Mouse (Mus musculus) CD4-positive, CD25-positive, alpha-beta regulatory T cell, adult 4 months (primary cell): ENCODE data around the gene Ins2. TPM values are rescaled to one million over a fixed set of nuclear protein-coding genes. Genes with fewer than 3 reads are reported as not detected.
A peak's percentile ranks its signal among the peaks of the same experiment; 100 is the strongest.

Experiments
- ATAC-seq: one replicate; pipeline ENCODE4 v1.8.0; 2017
- polyA plus RNA-seq, 2 experiments: library from polyadenylated mRNA; unstranded; fragments of 100-300 nt; shearing (Covaris generic); gene quantifications; one replicate each; pipeline ENCODE4 v1.2.1; 2017

Gene Ins2
- polyA plus RNA-seq, result not detected

- no peak for ATAC-seq
These were observed at the start of gene Ins2 for GRCm38 (mm10) chr7:142743281-142743680. Gene Ins2 (minus strand): TSS chr7:142743381.

- ATAC-seq, result no peak
These were observed 49.6 kb upstream of the Ins2 start for GRCm38 (mm10) chr7:142792650-142793275.

- no peak for ATAC-seq
These were observed 46.5 kb upstream of the Ins2 start for GRCm38 (mm10) chr7:142789667-142790066.

GRCm38 (mm10) chr7:142737772-142738171 lies 5.4 kb downstream of the Ins2 start:
- peak; percentile 58 for ATAC-seq

- peak; percentile 73 for ATAC-seq
These were observed 6.2 kb downstream of the Ins2 start for GRCm38 (mm10) chr7:142736943-142737490.

DNA sequence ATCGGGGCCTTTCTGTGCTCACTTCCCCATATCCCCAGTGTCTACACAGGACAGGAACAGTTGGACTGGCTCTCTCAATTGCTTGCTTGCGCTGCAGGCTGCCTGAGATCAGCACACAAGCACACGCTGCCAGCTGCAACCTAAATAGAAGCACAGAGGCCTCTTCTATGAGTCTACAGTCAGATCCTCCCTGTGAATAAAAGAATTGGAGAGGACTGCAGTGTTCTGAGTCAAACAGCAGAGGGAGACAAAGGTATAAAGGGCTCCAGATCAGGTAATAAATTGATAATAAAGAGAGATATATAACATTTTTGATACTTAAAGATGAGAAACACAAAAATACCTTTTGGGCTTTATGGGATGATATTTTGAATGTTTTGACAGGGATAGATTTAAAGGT lies 17.2 kb downstream of the Ins2 start:
- ATAC-seq, result no peak

DNA sequence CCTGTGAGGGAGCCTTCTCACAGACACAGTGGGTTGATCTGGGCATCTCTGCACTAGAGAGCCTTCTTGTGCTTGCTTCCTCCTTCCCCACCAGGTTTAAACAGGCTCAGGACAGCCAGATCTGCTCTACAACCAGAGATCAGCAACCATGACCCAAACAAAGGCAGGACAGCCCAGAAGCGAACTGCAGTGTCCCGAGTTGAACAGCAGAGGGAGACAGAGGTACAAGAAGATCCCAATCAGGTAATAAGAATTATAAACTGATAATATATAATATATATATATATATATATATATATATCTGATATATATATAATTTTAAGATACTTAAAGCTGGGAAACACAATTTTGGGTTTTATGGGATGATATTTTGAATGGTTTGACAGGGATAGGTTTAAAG lies 22.5 kb downstream of the Ins2 start:
- ATAC-seq, result peak; percentile 41

- ATAC-seq, result no peak
These were observed 28.2 kb downstream of the Ins2 start for GRCm38 (mm10) chr7:142714783-142715498.

- no peak for ATAC-seq
These were observed 36.3 kb downstream of the Ins2 start for GRCm38 (mm10) chr7:142706873-142707272.

GRCm38 (mm10) chr7:142699334-142699860 lies 43.8 kb downstream of the Ins2 start:
- ATAC-seq, result no peak

GRCm38 (mm10) chr7:142678611-142679010 lies 64.6 kb downstream of the Ins2 start:
- ATAC-seq, result no peak

- no peak for ATAC-seq
These were observed 67.5 kb downstream of the Ins2 start for GRCm38 (mm10) chr7:142675644-142676043.

GRCm38 (mm10) chr7:142675141-142675540 lies 68.0 kb downstream of the Ins2 start:
- ATAC-seq, result no peak

GRCm38 (mm10) chr7:142672120-142672519 lies 71.1 kb downstream of the Ins2 start:
- peak; percentile 47 for ATAC-seq

GRCm38 (mm10) chr7:142671067-142671466 lies 72.1 kb downstream of the Ins2 start:
- no peak for ATAC-seq

DNA sequence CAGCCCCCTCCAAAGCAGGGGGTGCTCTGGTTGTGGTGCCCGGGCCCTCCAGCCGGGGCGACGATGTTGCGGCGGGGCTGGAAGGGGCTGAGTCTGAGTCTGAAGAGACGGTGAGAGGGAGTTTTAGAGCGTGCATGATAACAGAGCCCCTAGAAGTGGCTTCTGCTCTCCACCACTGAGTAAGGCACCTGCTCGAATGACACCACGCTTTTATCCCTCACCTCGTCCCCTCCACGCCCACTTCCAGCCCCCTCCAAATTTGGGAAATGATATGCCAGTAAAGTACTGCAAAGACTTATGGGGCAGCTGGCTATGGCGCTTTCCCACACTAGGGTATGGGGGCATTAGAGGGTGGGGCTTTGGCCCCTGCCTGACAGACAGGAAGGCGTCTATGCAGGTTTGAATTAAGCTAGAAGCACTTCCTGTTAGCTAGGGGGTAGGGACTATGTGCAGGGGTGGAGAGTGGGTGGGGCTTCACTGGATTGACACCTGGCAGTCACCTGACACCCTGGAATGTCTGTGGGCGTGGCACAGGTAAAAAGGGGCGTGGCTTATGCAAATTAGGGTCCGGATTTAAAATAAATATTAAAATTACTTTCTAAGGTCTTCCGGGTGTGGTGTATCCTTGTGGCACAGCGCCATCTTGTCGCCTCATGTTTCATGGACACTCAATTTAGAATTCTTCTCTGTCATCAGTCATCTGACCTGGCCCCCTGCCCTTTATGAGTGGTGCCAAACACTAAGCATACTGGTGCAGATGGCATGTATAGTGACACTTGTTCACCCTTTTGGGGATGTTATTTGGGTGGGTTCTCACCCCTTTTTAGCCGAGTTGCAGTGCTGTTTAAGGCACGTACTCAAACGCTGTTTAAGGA lies 73.2 kb downstream of the Ins2 start, which contains the start of gene Gm49394:
Gene Gm49394 (minus strand): TSS at position 192 of the 875 bp plus-strand sequence.
- no peak for ATAC-seq

DNA sequence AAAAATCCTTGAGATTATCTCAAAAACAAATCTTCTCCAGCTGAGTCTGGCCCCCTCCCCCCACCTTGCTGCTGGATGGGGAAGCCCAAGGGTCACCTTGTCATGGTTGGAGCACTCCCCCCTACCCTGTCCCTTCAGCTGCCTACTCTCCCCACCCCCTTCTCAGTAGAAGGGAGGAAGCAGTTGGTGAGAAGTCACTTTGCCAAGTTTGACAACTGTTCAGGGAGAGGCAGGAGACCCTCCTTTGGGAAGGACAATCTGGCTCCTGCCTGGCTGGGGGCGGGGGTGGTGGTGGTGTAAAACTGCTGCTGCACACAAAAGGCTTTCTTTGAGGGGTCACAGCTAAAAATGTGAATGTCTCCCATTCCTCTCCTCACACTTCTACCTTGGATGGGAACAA lies 74.9 kb downstream of the Ins2 start:
- ATAC-seq, result no peak

GRCm38 (mm10) chr7:142667521-142667920 lies 75.7 kb downstream of the Ins2 start:
- no peak for ATAC-seq

- ATAC-seq, result no peak
These were observed 76.5 kb downstream of the Ins2 start, which contains the start of gene Igf2 for GRCm38 (mm10) chr7:142666659-142667058. Gene Igf2 (minus strand): TSS chr7:142666816.

DNA sequence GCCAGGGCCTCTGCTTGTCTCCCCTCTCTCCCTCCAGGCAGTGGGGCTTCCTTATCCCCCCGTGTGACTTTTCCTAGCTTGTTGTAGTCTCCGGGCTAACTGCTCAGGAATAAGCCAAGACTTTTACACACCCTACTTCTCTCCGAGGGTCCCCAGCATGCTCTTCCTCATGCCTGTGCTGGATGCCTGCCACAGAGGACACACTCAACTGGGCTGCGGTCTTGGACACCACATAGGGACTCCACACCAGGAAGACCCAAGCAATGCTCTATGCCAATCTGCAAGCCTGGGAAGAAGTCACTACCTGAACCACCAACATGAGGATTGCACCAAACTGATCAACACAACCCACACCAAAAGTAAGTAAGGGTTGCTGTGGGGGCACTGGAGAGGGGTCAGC lies 77.1 kb downstream of the Ins2 start:
- ATAC-seq, result no peak

DNA sequence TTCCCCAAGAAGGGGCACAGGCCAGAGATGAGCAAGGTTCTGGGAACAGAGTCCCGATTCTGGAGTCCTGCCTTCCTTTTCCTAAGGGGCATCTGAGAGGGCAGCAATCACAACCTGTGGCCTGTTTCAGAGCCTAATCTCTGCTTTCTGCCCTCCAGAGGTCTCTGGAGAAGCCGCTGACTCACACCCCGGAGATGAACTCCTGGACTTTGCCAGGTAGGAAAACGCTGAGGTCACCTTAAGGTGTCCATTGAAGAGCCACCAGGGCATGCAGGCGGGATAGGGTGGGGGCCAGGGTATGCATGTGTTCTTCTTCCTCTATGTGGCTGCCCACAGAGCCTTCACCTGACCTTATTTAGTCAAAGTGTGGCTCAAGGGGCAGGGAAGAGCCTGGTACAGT lies 77.8 kb downstream of the Ins2 start:
- no peak for ATAC-seq

DNA sequence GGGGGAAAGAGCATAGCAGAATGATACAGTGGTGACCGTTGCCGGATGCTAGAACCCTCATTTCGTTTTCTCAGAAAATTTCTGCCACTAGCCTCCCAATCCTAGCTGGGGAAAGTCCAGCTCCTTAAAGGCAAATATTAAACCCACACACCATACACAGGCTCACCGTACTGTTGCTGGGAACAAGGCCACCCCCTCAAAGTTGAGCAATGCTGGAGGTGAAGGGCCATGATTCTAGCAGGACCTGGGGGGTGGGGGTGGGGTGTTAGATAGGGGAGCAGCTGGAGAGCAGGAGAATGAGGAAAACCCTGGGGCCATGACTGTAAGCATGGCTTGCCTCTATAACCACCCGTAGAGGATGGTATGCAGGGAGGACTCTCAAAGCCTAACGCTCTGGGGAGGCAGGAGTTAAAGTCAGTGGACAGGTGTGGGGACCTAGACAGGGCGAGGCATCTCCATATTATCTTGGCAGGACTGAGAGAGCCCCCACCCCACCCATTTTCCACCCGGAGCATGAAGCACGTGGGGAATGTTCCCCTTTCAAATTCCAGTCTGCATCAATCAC lies 78.6 kb downstream of the Ins2 start:
- no peak for ATAC-seq
